Mouse (Mus musculus): ENCODE data around the gene Kalrn.

- no peak for TF ChIP-seq CTCF (IDR thresholded peaks at IDR 0.05; ENCODE audit: extremely low read depth, insufficient read depth, low read length)
- no peak for TF ChIP-seq POLR2A (IDR thresholded peaks at IDR 0.05; ENCODE audit: extremely low read depth, insufficient read depth, low read length)
These were observed 89.6 kb downstream of the Kalrn start for GRCm38 (mm10) chr16:34483716-34484115.
